Mouse (Mus musculus): ENCODE measurements around the gene Tex2.

- no peak for TF ChIP-seq CTCF (IDR thresholded peaks at IDR 0.05; ENCODE audit: borderline replicate concordance, insufficient read depth, low read length)
- TF ChIP-seq POLR2A (IDR thresholded peaks at IDR 0.05; ENCODE audit: low read depth, low read length), result no peak
Observed at GRCm38 (mm10) chr11:106529786-106530185, 83.4 kb downstream of the Tex2 start.

Measured in embryonic fibroblast, embryonic 13.5 days (primary cell).